Mouse (Mus musculus) A20 (cell line): ENCODE measurements around the gene Larp1b.
"Not testable (repeated sequence)": the region's sequence is repeated elsewhere in the genome, so short reads cannot be mapped to it uniquely, and the experiment has no call there.

Source experiments
- DNase-seq: peaks from one replicate; pipeline ENCODE4 v3.0.0-alpha.2; 2011; ENCODE audit warnings: low read depth, low spot score

Larp1b gene

GRCm38 (mm10) chr3:40949170-40949902, at the start of gene Larp1b:
Larp1b (plus strand) TSS chr3:40949828.
- DNase-seq = peak; percentile 99

- not testable (repeated sequence) for DNase-seq
Measured at GRCm38 (mm10) chr3:40902443-40902842, 47.2 kb upstream of the Larp1b start, which contains the start of gene 1700034I23Rik. 1700034I23Rik (minus strand) TSS chr3:40902543.

GRCm38 (mm10) chr3:40938189-40938588, 11.4 kb upstream of the Larp1b start:
- no peak for DNase-seq

GRCm38 (mm10) chr3:40938592-40938991, 11.0 kb upstream of the Larp1b start:
- no peak for DNase-seq

- no peak for DNase-seq
Measured at GRCm38 (mm10) chr3:40939019-40939418, 10.6 kb upstream of the Larp1b start.

- no peak for DNase-seq
Measured at GRCm38 (mm10) chr3:40949903-40950600, 424 bp downstream of the Larp1b start.

GRCm38 (mm10) chr3:40950601-40951201, 1.1 kb downstream of the Larp1b start:
- peak; percentile 91 for DNase-seq

- DNase-seq = peak; percentile 74
Measured at GRCm38 (mm10) chr3:40951365-40951764, 1.7 kb downstream of the Larp1b start.

- no peak for DNase-seq
Measured at GRCm38 (mm10) chr3:40952606-40953005, 3.0 kb downstream of the Larp1b start.

GRCm38 (mm10) chr3:40954792-40955191, 5.2 kb downstream of the Larp1b start:
- no peak for DNase-seq

GRCm38 (mm10) chr3:40958831-40959230, 9.2 kb downstream of the Larp1b start:
- no peak for DNase-seq

- DNase-seq = no peak
Measured at GRCm38 (mm10) chr3:40980758-40981157, 31.1 kb downstream of the Larp1b start.

GRCm38 (mm10) chr3:40987539-40987938, 37.9 kb downstream of the Larp1b start:
- no peak for DNase-seq

GRCm38 (mm10) chr3:40988722-40989121, 39.1 kb downstream of the Larp1b start:
- DNase-seq = peak; percentile 45

- DNase-seq = no peak
Measured at GRCm38 (mm10) chr3:40991541-40991940, 41.9 kb downstream of the Larp1b start.

- no peak for DNase-seq
Measured at GRCm38 (mm10) chr3:40995161-40995560, 45.5 kb downstream of the Larp1b start.

GRCm38 (mm10) chr3:41009315-41009714, 59.7 kb downstream of the Larp1b start:
- DNase-seq = no peak

- no peak for DNase-seq
Measured at GRCm38 (mm10) chr3:41009990-41010389, 60.4 kb downstream of the Larp1b start.

- no peak for DNase-seq
Measured at GRCm38 (mm10) chr3:41010701-41011100, 61.1 kb downstream of the Larp1b start.

GRCm38 (mm10) chr3:41012451-41012850, 62.8 kb downstream of the Larp1b start:
- no peak for DNase-seq

GRCm38 (mm10) chr3:41014946-41015345, 65.3 kb downstream of the Larp1b start:
- no peak for DNase-seq

- DNase-seq = no peak
Measured at GRCm38 (mm10) chr3:41018022-41018608, 68.5 kb downstream of the Larp1b start.
